Mouse (Mus musculus) fat pad, adult 2 months (tissue): ENCODE results near the gene Dach1.

Experiments used
- DNase-seq: peaks from one replicate; pipeline ENCODE4 v3.0.0-alpha.2; 2011; ENCODE audit warnings: low read depth, low spot score; ENCODE audit errors: extremely low read depth

Gene Dach1

DNA sequence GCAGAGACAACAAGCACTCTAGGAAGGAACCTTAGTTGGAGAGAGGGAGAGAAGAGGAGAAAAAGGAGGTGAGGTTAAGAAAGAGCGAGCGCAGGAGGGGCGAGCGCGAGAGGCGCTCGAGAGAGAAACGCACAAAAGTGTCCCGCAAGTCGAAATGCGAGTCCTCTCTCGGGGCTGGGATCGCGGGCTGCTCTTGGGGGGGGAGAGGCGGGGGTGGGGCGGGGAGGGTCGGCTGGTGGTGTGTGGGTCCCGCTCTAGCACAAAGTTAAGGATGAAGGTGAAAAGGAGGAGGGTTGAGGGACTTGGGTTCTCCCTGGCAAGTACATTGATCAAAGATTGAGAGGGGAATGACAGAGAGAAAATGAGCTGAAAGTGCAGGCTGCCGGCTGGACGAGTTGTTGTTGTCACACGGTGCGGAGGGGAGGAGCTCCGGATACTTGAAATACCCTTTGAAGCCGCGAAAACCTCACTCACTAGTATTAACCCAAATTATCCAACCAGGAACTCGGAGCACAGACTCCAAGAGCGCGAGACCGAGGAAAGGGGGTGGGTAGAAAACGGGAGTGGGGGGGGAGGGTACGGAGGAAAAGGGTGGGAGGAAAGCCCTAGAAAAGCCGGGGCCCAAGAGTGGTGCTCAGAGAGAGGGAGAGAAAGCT lies at the start of gene Dach1:
TSS of gene Dach1 (minus strand) at position 345 of the 656 bp plus-strand sequence.
- peak; percentile 54 for DNase-seq

DNA sequence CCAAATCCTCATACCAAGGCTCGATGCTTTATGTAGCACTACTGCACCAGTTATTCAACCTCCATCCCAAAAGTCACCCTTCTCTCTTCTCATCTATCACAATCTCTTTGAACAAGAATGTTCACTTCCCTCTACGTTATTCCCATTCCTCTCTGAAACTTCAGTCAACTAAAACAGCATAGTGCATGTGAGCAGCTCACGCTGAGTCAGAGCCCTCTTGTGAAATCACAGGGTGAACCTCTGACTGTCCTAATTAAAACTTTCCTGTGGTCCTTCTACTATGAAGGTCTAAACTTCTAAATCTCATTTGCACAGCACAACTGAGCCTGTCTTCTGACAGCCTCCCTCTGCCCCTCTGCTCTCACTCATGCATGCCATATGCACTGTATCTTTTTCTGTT lies 30.5 kb upstream of the Dach1 start:
- DNase-seq: no peak

DNA sequence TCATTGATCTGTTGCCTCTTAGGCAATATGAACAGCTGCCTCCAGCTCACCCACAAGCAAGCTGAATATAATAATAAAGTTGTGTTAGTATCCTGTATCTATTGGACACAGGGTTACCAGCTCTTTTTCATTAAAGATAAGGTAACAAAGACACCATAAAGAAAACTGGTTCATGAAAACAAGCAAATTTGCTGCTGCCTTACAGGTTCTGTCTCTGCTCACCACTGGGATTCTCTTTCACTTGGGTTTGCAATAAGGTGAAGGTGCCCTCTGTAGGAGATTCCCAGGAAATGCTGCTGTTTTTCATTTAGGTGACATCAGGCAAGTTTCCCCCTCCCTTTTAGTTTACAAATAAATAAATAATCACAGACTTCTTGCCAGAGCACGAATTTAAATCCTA lies 12.0 kb upstream of the Dach1 start:
- DNase-seq: no peak

DNA sequence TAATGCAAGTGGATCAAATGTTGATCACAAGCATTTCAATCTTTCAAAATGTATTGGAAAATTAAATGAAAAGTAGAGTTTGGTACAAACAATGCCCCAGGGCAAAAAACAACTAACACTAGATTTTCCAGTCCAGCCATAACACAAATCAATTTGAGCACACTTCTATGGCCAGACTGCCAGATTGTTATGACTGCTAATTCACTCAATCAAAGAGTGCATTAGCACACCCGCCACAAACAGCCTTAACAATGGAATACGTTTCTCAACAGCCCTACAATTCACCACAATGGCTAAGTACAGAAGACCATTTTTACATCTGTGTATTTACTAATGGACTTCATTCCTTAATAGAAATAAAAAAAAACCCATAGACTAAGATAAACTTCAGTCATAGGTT lies 4.3 kb upstream of the Dach1 start:
- no peak for DNase-seq

DNA sequence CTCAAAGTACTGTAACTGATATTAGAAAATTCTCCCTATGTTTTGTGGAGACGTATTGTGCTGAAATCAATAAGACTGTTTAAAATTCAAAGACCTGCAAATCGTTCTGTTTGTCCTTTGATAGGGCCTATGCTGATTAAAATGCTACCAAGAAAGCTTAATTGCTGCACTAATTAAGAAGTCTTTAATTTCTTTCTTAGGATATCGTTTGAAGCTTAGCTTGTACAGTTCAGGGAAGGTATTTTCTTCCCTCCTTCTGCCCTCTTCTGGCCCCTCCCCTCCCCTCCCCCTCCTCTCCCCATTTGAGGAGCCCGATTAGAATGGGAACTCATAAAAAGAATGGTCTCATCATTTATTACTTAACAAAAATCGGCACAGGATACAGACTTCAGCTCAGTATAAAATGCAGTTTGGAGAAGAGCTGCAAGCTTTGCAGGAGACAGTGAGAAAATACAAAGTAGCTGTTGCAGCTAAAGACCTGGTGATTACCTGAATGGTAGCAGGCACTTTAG lies 2.9 kb upstream of the Dach1 start:
- DNase-seq: no peak

DNA sequence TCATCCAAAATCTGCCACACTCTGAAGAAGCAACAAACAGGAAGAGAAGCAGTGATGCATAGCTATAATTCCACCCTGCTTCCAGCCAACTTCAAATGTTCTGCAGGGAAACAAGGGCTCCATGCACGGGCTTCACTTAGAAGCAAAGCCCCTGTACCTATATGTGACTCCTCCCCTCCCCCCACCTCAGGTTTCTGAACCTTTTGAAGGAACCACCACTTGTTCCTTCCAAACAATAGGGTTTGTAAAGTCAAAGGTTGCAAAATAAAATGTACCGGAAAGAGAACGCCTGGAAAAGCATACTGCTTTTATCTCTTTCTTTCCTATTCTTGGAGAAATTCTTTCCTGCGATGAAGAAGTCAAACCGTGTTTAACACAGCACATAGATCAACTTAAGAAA lies 2.3 kb upstream of the Dach1 start:
- no peak for DNase-seq

DNA sequence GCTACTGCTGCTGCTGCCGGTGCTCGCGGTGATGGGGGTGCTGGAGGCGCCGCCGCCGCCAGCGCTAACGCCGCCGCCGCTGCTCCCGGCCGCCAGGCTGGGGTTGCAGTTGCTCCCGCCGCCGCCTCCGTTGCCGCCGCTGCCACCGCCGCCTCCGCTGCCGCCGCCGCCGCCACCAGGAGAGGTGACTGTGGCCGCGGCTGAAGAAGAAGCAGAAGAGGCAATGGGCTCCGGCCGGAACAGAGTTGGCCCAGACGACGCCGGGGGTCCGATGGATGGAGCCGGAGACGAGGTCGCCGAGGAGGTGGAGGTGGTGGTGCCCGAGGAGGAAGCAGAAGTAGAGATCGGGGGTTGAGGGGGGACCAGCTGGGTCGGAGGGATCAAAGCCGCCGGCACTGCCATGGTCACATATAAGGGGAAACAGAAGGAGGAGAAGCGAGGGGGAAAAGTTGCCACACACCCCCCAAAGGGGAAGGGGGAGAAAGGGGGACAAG lies 610 bp downstream of the Dach1 start:
- no peak for DNase-seq

DNA sequence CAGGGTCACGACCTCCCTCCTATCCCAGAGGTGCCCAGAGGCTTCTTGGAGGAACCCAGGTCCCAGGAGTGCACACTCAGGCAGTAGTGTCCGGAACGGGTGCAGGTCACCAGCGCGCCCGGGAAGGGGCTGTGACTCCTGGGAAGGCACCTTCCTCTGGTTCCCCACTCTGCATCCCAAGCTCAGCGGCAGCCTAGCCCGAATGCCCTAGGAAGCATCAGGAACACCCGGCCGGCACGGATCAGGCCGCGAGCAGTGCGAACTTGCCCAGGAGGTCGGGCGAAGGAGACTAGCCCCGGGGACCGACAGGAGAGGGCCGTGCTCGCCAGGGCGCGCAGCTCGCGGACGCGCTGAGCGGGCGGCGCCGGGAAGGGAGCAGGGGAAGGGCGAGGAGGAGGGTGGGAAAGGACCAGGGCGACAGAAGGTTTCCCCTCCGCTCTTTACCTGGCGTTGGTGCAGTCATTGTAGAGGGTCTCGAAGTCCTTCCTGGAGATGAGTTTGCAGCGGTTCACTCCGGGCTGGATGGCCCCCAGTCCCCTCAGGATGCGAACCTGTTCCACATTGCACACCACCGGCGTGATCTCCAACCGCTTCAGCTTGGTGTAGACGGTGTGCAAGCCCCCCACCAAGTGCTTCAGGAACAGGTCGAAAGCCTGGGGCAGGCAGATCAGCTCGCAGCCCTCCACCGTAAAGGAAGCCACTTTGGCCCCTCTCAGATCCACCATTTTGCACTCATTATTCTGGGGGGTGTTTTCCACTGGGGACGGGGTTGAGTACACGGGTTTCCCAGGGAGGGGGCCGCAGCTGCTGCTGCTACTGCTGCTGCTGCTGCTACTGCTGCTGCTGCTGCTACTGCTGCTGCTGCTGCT lies 1.3 kb downstream of the Dach1 start:
- DNase-seq: no peak

DNA sequence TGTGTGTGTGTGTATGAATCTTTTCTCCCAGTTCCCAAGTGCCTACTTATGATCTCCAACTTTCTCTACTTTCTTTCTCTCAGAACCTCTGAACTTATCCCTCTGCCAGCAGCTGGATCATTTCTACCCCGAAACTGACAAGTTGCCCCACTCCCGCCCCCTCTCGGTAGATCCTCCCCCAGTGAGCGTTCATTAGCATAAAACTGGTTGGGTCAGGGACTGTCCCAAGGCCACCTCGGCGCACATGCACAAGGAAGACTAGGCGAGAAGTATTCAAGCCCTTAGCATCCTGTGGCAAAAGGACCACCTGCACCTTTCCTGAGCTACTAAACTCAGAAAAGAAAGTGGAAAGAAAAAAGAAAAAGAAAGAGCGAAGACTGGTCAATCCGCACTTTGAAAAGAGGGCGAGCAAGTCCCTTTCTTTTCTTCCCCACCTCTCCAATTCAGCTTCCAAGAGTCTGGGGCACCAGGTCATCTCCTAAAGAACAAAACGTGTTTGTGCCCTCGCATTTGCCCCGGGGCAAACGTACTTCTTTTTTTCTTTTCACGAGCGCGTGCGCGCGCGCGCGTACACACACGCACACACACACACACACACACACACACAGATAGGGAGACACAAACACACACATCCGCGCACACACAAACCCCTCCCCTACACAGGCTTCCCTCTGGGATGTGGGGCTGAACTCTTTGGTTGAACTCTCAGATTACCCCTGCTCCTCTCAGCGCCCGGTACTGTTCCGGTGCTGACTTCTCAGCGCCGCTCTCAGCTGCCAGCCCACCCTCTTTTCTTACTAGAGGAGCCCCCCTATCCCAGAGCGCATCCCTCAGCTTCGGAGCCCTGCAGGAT lies 2.2 kb downstream of the Dach1 start:
- peak; percentile 62 for DNase-seq

DNA sequence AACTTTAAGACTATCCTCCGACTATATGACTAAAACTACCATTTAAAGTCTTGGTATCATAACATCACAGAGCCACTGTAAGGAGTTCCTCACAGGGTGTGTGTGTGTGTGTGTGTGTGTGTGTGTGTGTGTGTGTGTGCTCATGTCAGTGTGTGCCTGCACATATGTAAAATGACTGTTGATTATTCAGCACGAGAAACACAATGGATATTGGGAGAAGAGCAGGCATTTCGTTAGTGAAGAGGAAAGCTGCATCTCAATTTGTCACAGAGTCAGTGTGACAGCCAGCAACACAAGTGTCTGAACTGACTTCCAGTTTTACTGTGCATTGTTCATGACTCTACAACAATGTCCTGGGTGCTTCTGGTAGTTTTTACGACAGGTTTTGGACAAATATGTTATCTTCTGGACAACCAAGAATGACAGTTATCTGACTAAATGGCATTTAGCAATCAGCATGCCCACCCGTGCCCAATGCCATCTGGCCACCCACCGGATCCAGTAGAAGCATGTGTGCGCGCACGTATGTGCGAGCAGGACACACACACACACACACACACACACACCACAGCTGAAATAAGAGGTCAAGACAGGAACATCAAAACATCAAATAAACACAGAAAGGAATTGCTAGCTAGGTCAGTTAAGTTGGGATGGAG lies 3.1 kb downstream of the Dach1 start:
- DNase-seq: no peak

DNA sequence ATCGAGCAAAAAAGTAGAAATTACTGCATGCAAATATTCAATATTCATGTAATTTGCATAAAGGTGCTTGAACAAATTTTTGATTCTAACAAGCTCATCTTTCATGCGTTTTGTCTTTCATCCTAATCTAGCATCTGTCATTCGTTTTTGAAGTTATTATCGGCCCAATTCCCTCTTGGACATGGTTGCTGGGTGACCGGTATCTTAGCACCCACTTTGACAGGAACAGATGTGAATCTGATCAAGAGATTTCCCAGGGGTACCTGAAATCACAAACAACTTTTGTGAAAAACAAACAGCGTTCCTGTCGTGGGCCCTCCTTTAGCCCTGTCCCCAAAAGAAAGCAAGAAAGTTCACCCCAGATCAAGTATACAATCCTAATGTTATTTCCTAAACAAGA lies 12.8 kb downstream of the Dach1 start:
- no peak for DNase-seq

DNA sequence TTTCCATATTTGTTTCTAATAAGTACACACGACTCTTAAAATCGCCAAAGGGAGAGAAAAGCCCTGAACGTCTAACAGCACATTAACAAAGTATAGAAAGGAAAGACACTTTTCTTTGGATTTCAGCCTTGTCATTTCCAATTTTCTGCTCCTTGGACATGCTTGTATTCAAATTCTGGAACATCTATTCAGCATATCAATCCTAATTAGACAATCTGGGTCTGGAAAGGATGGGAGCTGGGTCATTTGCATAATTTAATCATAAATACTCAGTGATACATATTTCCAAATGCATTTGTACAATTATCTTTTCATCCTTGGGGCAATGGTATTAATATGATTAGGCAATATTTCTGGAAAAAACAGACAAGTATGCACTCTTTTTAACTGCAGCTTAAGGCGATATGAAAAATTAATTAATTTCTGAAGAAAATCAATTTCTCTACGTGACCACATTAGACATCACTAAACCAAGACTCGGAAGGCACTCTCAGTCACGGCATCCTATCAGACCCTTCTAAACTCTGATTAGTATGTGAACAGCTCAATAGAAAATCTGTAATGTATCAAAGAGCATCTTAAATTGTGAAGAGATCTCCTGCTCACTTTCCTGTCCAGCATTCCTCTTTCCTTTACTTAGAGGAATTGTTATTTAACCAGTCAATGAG lies 13.7 kb downstream of the Dach1 start:
- DNase-seq: no peak

DNA sequence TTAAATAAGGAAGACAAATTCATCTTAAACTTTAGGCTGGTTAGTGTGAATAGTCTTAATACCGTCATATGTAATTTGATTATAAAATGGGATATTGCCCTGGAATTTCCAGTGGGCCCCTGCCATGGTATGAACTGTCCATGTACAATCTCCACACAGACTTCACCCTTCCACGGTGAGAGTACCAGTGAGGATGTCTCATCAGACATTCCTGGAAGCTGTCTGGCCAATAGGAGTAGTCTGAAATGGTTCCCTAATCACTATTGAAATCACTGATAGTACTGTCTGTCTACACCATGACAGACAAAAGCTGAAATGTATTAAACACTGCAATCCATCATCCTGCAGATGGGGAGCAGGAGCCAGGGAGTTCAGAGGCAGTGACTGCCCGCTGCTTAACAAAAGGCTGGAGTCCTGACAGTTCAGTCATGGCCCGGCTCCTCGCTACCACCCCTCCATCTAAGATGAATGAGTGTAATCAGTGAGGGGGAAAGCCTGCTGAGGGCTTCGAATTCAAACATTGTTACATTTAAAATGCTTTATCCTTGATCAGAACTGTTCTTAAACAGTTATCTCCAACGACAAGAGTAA lies 14.6 kb downstream of the Dach1 start:
- no peak for DNase-seq

DNA sequence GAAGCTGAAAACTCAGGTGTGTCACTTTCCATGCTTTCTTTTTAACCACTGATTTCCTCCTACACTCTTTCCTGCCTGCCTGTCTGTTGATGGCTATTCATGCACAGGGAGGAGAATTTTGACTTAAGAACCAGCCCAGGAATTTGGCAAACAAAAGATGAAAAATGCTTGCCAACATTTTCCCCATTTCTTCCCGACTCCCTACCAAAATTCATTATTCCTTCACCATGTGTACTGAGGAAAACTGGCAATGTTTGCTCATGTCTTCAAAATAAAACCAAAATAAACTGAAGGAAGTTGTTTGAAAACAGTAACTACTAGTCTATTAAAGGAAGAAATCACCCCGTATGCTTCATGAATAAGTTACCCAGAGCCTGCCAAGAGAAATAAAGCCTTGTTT lies 27.8 kb downstream of the Dach1 start:
- no peak for DNase-seq

DNA sequence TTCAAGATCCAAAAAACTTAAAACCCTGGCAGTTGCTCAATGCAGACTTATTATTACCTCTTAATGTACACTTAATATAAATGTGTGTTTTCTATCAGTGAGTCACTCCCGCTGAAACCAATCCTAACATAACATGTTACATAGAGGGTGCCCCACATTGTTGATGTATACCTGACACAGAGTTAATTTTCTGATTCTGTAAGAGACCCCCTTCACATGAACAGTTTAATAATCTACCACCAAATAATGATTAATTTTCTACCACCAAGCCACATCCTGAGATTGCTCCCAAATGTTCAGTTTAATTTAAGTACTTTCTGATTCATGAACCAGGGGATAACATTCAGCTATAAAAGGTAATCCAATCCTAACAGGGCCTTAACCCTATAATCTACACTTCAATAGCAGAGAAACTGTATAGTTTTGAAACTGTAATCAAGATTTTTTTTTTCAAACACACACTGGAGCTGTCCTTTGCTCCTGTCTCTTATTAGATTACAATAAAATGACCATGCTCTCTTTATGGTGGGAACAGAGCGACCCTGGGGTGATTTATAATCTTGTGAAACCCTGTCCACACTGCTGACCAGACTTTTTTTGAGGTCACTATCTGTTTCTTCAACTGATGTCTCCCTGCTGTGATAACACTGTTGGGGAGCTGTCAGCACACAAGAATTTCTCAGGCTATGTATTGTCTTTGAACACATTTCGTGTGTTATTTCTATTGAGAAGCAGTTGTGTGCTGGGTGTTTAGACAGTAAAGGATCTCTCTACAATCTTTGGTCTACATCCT lies 30.5 kb downstream of the Dach1 start:
- no peak for DNase-seq

DNA sequence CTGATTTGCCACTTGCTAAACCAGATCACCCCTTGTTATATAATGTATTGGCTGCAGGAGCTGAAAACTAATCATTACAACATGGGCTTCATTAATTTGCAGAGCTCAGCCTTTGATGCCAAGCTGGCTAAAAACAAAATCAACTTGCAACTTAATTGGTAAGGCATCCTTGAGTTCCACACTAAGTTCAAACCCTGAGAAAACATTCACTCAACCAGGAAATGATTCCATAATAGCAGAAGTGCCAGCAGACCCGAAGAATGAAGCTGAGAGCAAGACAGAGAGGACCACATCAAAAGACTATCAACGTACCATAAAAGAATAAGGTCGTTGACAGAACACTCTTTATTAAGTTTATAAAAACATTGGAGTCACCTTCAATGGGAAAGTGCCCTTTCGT lies 35.0 kb downstream of the Dach1 start:
- DNase-seq: no peak

DNA sequence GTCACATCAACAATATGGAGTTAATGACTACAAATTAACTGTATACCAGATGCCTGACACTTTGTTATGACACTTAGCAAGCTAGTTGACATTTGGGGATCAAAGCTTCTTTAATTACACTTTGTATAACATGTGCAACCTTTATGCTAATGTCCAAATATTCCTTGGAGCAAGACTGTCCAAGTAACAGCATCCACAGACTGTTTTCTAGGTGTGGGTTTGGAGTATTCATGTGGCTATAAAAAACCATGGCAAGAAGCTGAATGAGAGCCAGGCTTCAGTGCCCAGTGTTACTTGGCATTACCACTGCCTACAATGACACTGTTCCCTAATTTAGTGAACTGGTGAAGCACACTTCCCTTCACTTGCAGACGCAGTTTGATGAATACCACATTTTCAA lies 46.5 kb downstream of the Dach1 start:
- no peak for DNase-seq

DNA sequence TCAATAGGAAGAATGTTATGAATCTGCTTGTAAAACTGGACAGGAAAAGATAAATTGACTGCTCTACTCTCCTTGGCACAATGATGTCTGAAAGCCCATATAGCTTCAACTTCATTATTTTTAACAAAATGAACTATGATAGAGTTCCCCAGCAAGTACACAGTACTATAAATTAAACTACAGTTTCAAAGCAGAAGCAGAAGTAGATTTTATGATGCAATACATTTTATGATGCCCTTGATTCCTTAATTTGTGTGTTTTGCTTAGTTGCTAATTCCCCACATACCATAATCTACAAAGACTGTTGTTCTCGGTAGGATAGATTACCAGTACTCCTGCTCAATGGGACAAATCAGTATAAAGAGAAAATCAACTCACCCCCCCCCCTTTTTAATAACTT lies 52.9 kb downstream of the Dach1 start:
- DNase-seq: no peak

DNA sequence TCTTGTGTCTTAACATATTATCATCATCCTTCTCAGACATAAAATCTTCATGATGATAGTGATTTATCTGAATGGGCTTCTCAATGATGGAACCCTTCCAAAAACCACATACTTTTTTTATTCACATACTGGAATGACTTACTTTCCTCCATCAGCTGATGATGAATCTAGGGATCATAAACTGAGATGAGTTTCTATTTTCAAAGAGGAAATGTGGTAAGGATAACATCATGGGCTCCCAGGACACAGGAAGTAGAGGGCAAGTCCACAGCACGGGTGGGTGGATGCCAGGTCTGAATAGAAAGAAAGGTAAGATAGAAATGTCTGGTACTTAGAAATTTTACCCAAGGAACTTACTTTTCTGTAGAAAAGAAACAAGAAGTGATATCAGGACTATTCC lies 56.5 kb downstream of the Dach1 start:
- no peak for DNase-seq
